Mouse (Mus musculus) heart, embryonic 12.5 days (tissue): ENCODE results near the gene Kifc1. TPM values are rescaled to one million over a fixed set of nuclear protein-coding genes. Genes with fewer than 3 reads are reported as not detected.

Experiments used
- ATAC-seq: fragments of 200-750 bp; cut with Nextera tagmentation; 2 replicates; pipeline ENCODE4 v1.8.0; 2017; ENCODE audit warnings: moderate TSS enrichment, moderate library complexity; ENCODE audit not compliant: insufficient number of reproducible peaks, low FRiP score
- H3K27ac ChIP-seq: fragments of 300-500 bp; sonication (generic); 2 replicates; pipeline ENCODE4 v1.5.1; 2016; ENCODE audit warnings: mild to moderate bottlenecking, moderate library complexity; ENCODE audit not compliant: poor library complexity, severe bottlenecking
- H3K27me3 ChIP-seq: fragments of 300-500 bp; sonication (generic); replicated peaks from 2 replicates; pipeline ENCODE4 v1.6.1; 2016; ENCODE audit warnings: mild to moderate bottlenecking, moderate library complexity
- H3K36me3 ChIP-seq: fragments of 300-500 bp; sonication (generic); 2 replicates; pipeline ENCODE4 v1.6.1; 2016; ENCODE audit warnings: mild to moderate bottlenecking, moderate library complexity
- H3K4me1 ChIP-seq: fragments of 300-500 bp; sonication (generic); replicated peaks from 2 replicates; pipeline ENCODE4 v1.6.1; 2016; ENCODE audit warnings: mild to moderate bottlenecking
- H3K4me2 ChIP-seq: fragments of 300-500 bp; sonication (generic); 2 replicates; pipeline ENCODE4 v1.6.1; 2016; ENCODE audit warnings: mild to moderate bottlenecking, moderate library complexity
- H3K4me3 ChIP-seq: fragments of 300-500 bp; sonication (generic); 2 replicates; pipeline ENCODE4 v1.5.1; 2016; ENCODE audit warnings: mild to moderate bottlenecking
- H3K9ac ChIP-seq: fragments of 300-500 bp; sonication (generic); 2 replicates; pipeline ENCODE4 v1.6.1; 2016; ENCODE audit warnings: mild to moderate bottlenecking, moderate library complexity
- H3K9me3 ChIP-seq: fragments of 300-500 bp; sonication (generic); replicated peaks from 2 replicates; pipeline ENCODE4 v1.6.1; 2016; ENCODE audit warnings: mild to moderate bottlenecking, moderate library complexity
- WGBS: fragments of 180-500 bp; shearing (Covaris S2); methylation state at CpG from one replicate; pipeline ENCODE4 v1.1.7; 2016; 5-methylcytosine and 5-hydroxymethylcytosine counted together
- microRNA-seq: library from miRNA; unstranded; fragments of <30 nt; microRNA quantifications from one replicate; pipeline ENCODE4, GENCODE M21; 2017
- polyA plus RNA-seq: library from polyadenylated mRNA; unstranded; fragments of >200 nt; fragmentation: Nextera tagmentation; extraction: Ambion mirVana; gene quantifications from 2 replicates; pipeline ENCODE4 v1.2.1, GENCODE M21; 2016

Gene Kifc1
- polyA plus RNA-seq, 1 experiment from 2014 or later, result 5.5 TPM

- no peaks in the 10 kb centered on the region for H3K9me3 ChIP-seq
- no peak for ATAC-seq
- peaks cover 42% of the 10 kb centered on the region for H3K4me1 ChIP-seq
- WGBS, result 0% methylated on average over 3 of the region's 3 CpGs
- H3K27ac ChIP-seq, result no peak overlapping the region
- H3K27me3 ChIP-seq, result no peaks in the 10 kb centered on the region
- H3K4me3 ChIP-seq, result no peak overlapping the region
- no peak overlapping the region for H3K4me2 ChIP-seq
- peaks cover 46% of the 10 kb centered on the region for H3K36me3 ChIP-seq
- H3K9ac ChIP-seq, result no peak overlapping the region
Measured at GRCm38 (mm10) chr17:33826850-33827249, 63.6 kb downstream of the Kifc1 start.

Small RNA genes within 50 kb of the gene (microRNA-seq; reads per million reads assigned to microRNA genes)
- gene Gm27740, result not detected

Other genes with a start within 250 kb of the Kifc1 start
- gene Hnrnpm, start 203.8 kb downstream of the Kifc1 start, polyA plus RNA-seq, result 257 and 259 TPM in 2 replicates
- gene March2, start 172.0 kb downstream of the Kifc1 start, polyA plus RNA-seq, result 76.5 and 79.5 TPM in 2 replicates
- gene Rab11b, start 130.1 kb downstream of the Kifc1 start, polyA plus RNA-seq, result 285 and 287 TPM in 2 replicates
- gene Angptl4, start 108.8 kb downstream of the Kifc1 start, polyA plus RNA-seq, result 6.9 and 7.5 TPM in 2 replicates
- 39.0 and 43.9 TPM in 2 replicates for gene Kank3, start 80.1 kb downstream of the Kifc1 start, polyA plus RNA-seq
- 570 and 574 TPM in 2 replicates for gene Rps28, start 66.1 kb downstream of the Kifc1 start, polyA plus RNA-seq
- 431 and 466 TPM in 2 replicates for gene Ndufa7, start 66.1 kb downstream of the Kifc1 start, polyA plus RNA-seq
- 41.5 and 43.8 TPM in 2 replicates for gene Cd320, start 47.6 kb downstream of the Kifc1 start, polyA plus RNA-seq
- gene Gm7029, start 16.8 kb downstream of the Kifc1 start, polyA plus RNA-seq, result not detected in 2 replicates
- 0.24 and 0.29 TPM in 2 replicates for gene Platr17, start 14.5 kb upstream of the Kifc1 start, polyA plus RNA-seq
- gene Daxx, start 18.8 kb upstream of the Kifc1 start, polyA plus RNA-seq, result 36.8 and 39.0 TPM in 2 replicates
- 29.4 and 32.5 TPM in 2 replicates for gene Tapbp, start 25.2 kb upstream of the Kifc1 start, polyA plus RNA-seq
- 17.0 and 17.7 TPM in 2 replicates for gene Zbtb22, start 25.2 kb upstream of the Kifc1 start, polyA plus RNA-seq
- 46.3 and 48.4 TPM in 2 replicates for gene Rgl2, start 38.9 kb upstream of the Kifc1 start, polyA plus RNA-seq
- gene Pfdn6, start 49.7 kb upstream of the Kifc1 start, polyA plus RNA-seq, result 127 and 129 TPM in 2 replicates
- gene Wdr46, start 50.0 kb upstream of the Kifc1 start, polyA plus RNA-seq, result 25.3 and 26.5 TPM in 2 replicates
- gene B3galt4, start 60.8 kb upstream of the Kifc1 start, polyA plus RNA-seq, result 7.2 and 7.4 TPM in 2 replicates
- gene Vps52, start 65.2 kb upstream of the Kifc1 start, polyA plus RNA-seq, result 43.0 and 43.9 TPM in 2 replicates
- gene Rps18, start 65.3 kb upstream of the Kifc1 start, polyA plus RNA-seq, result 850 and 856 TPM in 2 replicates
- 16.1 and 18.3 TPM in 2 replicates for gene H2-K1, start 109.7 kb upstream of the Kifc1 start, polyA plus RNA-seq
- gene Ring1, start 134.0 kb upstream of the Kifc1 start, polyA plus RNA-seq, result 14.9 and 16.5 TPM in 2 replicates
- 46.7 and 48.0 TPM in 2 replicates for gene H2-Ke6, start 137.4 kb upstream of the Kifc1 start, polyA plus RNA-seq
- 128 and 130 TPM in 2 replicates for gene Slc39a7, start 141.0 kb upstream of the Kifc1 start, polyA plus RNA-seq
- 34.7 and 36.9 TPM in 2 replicates for gene Rxrb, start 141.2 kb upstream of the Kifc1 start, polyA plus RNA-seq
- 0.48 and 0.83 TPM in 2 replicates for gene Col11a2, start 148.8 kb upstream of the Kifc1 start, polyA plus RNA-seq
- 0.26 and 0.37 TPM in 2 replicates for gene H2-Oa, start 201.7 kb upstream of the Kifc1 start, polyA plus RNA-seq
- gene H2-DMa, start 228.9 kb upstream of the Kifc1 start, polyA plus RNA-seq, result 3.9 and 7.8 TPM in 2 replicates
- 89.4 and 90.6 TPM in 2 replicates for gene Brd2, start 232.0 kb upstream of the Kifc1 start, polyA plus RNA-seq